Mouse (Mus musculus): ENCODE measurements around the gene Cadm1.

GRCm38 (mm10) chr9:47772750-47773149 lies 242.8 kb downstream of the Cadm1 start:
- TF ChIP-seq EP300 (IDR thresholded peaks at IDR 0.05) (no peak), CTCF (IDR thresholded peaks at IDR 0.05) (no peak)
